Mouse (Mus musculus) left cerebral cortex, postnatal 14 days (tissue): ENCODE results near the gene Pdcd5. TPM values are rescaled to one million over a fixed set of nuclear protein-coding genes. Genes with fewer than 3 reads are reported as not detected.

Source experiments
- total RNA-seq, 2 experiments: library from RNA; stranded (reverse); gene quantifications; 2 replicates each; pipeline ENCODE4 v1.2.3; 2021

The Pdcd5 gene
- total RNA-seq, 2 experiments from 2014 or later = 88.7 to 89.2 TPM

Other genes starting within 250 kb of the Pdcd5 start
- gene Slc7a9, start 198.7 kb downstream of the Pdcd5 start, total RNA-seq = not detected
- gene Tdrd12, start 109.8 kb downstream of the Pdcd5 start, total RNA-seq = under 1 TPM; 0.49 to 0.64 TPM
- gene Nudt19, start 91.2 kb downstream of the Pdcd5 start, total RNA-seq = 10 to 100 TPM; 66.8 to 67.4 TPM
- 1 to 10 TPM; 1.2 to 1.5 TPM for gene Rgs9bp, start 61.9 kb downstream of the Pdcd5 start, total RNA-seq
- gene Ankrd27, start 61.3 kb downstream of the Pdcd5 start, total RNA-seq = 10 to 100 TPM; 46.0 to 48.1 TPM
- gene Dpy19l3, start 106.9 kb upstream of the Pdcd5 start, total RNA-seq = 10 to 100 TPM; 58.7 to 61.6 TPM
- 10 to 100 TPM; 25.2 to 27.1 TPM for gene Zfp507, start 155.5 kb upstream of the Pdcd5 start, total RNA-seq